Mouse (Mus musculus): ENCODE results near the gene Myl9.

- no peak for TF ChIP-seq POLR2A (IDR thresholded peaks at IDR 0.05; ENCODE audit: borderline replicate concordance, insufficient read depth, low read length)
- no peak for TF ChIP-seq CTCF (IDR thresholded peaks at IDR 0.05; ENCODE audit: borderline replicate concordance, insufficient read depth, low read depth, low read length)
Observed at GRCm38 (mm10) chr2:156780752-156781151, 5.5 kb downstream of the Myl9 start.
